Mouse (Mus musculus): ENCODE measurements around the gene Hyls1. TPM values are rescaled to one million over a fixed set of nuclear protein-coding genes. Genes with fewer than 3 reads are reported as not detected.

The Hyls1 gene
- polyA plus RNA-seq, 1 experiment from 2014 or later: 18.4 TPM

- WGBS: 84% methylated on average over 9 of the region's 9 CpGs
- no peak overlapping the region for H3K4me3 ChIP-seq (ENCODE audit: low read depth, low read length)
- H3K4me2 ChIP-seq (ENCODE audit: low read depth, low read length): no peak overlapping the region
- H3K27me3 ChIP-seq (replicated peaks; ENCODE audit: control insufficient read depth, insufficient read depth, low read length): no peaks in the 10 kb centered on the region
- no peaks in the 10 kb centered on the region for H3K9me3 ChIP-seq (ENCODE audit: control insufficient read depth, low read length)
- no peak overlapping the region for H3K27ac ChIP-seq (replicated peaks; ENCODE audit: low read depth, low read length)
- H3K9ac ChIP-seq (ENCODE audit: low read depth, low read length): no peak overlapping the region
- DNase-seq (ENCODE audit: low spot score) (no peak), ATAC-seq (ENCODE audit: low read depth) (no peak)
- H3K36me3 ChIP-seq (ENCODE audit: control insufficient read depth, insufficient read depth, low read length): no peaks in the 10 kb centered on the region
- H3K4me1 ChIP-seq (ENCODE audit: control insufficient read depth, insufficient read depth, low read length): no peaks in the 10 kb centered on the region
Observed at GRCm38 (mm10) chr9:35548455-35548854, 21.7 kb downstream of the Hyls1 start.

- Histone ChIP-seq H3K4me1 (ENCODE audit: control insufficient read depth, insufficient read depth, low read length) (no peaks in the 10 kb centered on the region), H3K4me3 (ENCODE audit: low read depth, low read length) (no peak overlapping the region), H3K27ac (replicated peaks; ENCODE audit: low read depth, low read length) (no peak overlapping the region), H3K9me3 (ENCODE audit: control insufficient read depth, low read length) (no peaks in the 10 kb centered on the region), H3K4me2 (ENCODE audit: low read depth, low read length) (no peak overlapping the region), H3K36me3 (ENCODE audit: control insufficient read depth, insufficient read depth, low read length) (no peaks in the 10 kb centered on the region), H3K27me3 (replicated peaks; ENCODE audit: control insufficient read depth, insufficient read depth, low read length) (no peaks in the 10 kb centered on the region), H3K9ac (ENCODE audit: low read depth, low read length) (no peak overlapping the region)
- 80% methylated on average over 9 of the region's 9 CpGs for WGBS
- ATAC-seq (ENCODE audit: low read depth) (no peak), DNase-seq (ENCODE audit: low spot score) (no peak)
Observed at GRCm38 (mm10) chr9:35546745-35547144, 23.5 kb downstream of the Hyls1 start.

DNA sequence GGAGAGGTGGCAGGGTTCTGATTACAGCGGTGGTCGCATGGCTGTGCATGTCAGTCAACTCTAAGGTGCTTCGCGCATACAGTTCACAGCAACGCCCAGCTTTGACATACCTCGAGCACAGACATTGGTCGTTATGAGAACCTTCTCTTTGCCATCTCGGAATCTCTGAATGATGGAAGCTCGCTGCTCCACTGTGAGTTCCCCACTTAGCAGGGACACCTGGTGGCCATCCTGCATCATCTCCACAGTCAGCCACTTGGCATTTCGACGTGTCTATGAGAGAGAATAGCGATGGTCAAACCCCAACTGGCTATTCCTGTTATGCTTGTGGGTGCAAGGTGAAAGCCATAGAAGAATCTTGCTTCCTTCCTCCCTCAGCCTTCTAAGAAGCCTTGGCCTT is 24.5 kb downstream of the Hyls1 start:
- Histone ChIP-seq H3K36me3 (ENCODE audit: control insufficient read depth, insufficient read depth, low read length) (no peaks in the 10 kb centered on the region), H3K27me3 (replicated peaks; ENCODE audit: control insufficient read depth, insufficient read depth, low read length) (no peaks in the 10 kb centered on the region), H3K4me2 (ENCODE audit: low read depth, low read length) (no peak overlapping the region), H3K9me3 (ENCODE audit: control insufficient read depth, low read length) (no peaks in the 10 kb centered on the region), H3K4me1 (ENCODE audit: control insufficient read depth, insufficient read depth, low read length) (no peaks in the 10 kb centered on the region), H3K4me3 (ENCODE audit: low read depth, low read length) (no peak overlapping the region), H3K9ac (ENCODE audit: low read depth, low read length) (no peak overlapping the region), H3K27ac (replicated peaks; ENCODE audit: low read depth, low read length) (no peak overlapping the region)
- no peak for DNase-seq (ENCODE audit: low spot score)
- ATAC-seq (ENCODE audit: low read depth): no peak
- WGBS: 72% methylated on average over 12 of the region's 12 CpGs

- Histone ChIP-seq H3K9ac (ENCODE audit: low read depth, low read length) (no peak overlapping the region), H3K4me2 (ENCODE audit: low read depth, low read length) (no peak overlapping the region), H3K4me3 (ENCODE audit: low read depth, low read length) (no peak overlapping the region), H3K9me3 (ENCODE audit: control insufficient read depth, low read length) (no peaks in the 10 kb centered on the region), H3K4me1 (ENCODE audit: control insufficient read depth, insufficient read depth, low read length) (no peaks in the 10 kb centered on the region), H3K36me3 (ENCODE audit: control insufficient read depth, insufficient read depth, low read length) (no peaks in the 10 kb centered on the region), H3K27me3 (replicated peaks; ENCODE audit: control insufficient read depth, insufficient read depth, low read length) (no peaks in the 10 kb centered on the region), H3K27ac (replicated peaks; ENCODE audit: low read depth, low read length) (no peak overlapping the region)
- DNase-seq (ENCODE audit: low spot score): no peak
- no peak for ATAC-seq (ENCODE audit: low read depth)
- WGBS: 54% methylated on average over 2 of the region's 2 CpGs
Observed at GRCm38 (mm10) chr9:35544666-35545065, 25.5 kb downstream of the Hyls1 start.

DNA sequence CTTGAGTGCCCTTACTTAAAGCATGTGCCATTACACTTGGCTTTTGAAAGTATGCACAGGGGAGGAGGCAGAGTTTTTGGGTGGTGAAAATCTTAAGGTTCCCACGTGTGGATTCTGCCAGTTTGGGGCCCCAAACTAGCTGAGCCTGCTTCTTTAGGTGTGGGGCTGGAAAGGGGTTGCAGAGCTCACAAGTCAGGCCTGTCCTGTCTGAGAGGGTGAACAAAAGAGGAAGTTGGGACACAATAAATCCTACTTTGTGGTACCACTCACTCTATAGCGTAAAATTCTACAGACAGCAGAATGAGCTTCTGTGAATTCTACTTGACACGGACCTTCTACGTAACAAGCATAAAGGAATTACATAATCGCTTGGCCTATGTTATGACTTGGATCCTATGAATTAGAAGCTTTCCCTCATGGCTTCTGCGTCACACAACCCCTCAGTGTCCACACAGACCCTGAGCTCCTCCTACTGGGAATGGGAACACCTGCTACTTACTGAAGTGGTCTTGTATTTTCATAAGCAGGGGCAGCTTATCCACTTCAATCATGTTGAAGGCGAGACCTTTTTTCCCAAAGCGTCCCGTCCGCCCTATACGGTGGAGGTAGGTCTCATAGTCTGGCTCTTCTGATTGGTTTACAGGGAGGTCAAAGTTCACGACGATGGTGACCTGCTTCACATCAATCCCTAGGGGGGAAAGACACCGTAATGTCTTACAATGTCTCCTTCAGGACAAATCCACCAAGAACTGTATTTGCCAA is 26.9 kb downstream of the Hyls1 start:
- H3K4me1 ChIP-seq (ENCODE audit: control insufficient read depth, insufficient read depth, low read length): no peaks in the 10 kb centered on the region
- DNase-seq (ENCODE audit: low spot score): no peak
- H3K36me3 ChIP-seq (ENCODE audit: control insufficient read depth, insufficient read depth, low read length): no peaks in the 10 kb centered on the region
- H3K27ac ChIP-seq (replicated peaks; ENCODE audit: low read depth, low read length): no peak overlapping the region
- no peaks in the 10 kb centered on the region for H3K27me3 ChIP-seq (replicated peaks; ENCODE audit: control insufficient read depth, insufficient read depth, low read length)
- no peak overlapping the region for H3K9ac ChIP-seq (ENCODE audit: low read depth, low read length)
- no peaks in the 10 kb centered on the region for H3K9me3 ChIP-seq (ENCODE audit: control insufficient read depth, low read length)
- no peak overlapping the region for H3K4me3 ChIP-seq (ENCODE audit: low read depth, low read length)
- H3K4me2 ChIP-seq (ENCODE audit: low read depth, low read length): no peak overlapping the region
- WGBS: 79% methylated on average over 14 of the region's 14 CpGs
- ATAC-seq (ENCODE audit: low read depth): no peak

DNA sequence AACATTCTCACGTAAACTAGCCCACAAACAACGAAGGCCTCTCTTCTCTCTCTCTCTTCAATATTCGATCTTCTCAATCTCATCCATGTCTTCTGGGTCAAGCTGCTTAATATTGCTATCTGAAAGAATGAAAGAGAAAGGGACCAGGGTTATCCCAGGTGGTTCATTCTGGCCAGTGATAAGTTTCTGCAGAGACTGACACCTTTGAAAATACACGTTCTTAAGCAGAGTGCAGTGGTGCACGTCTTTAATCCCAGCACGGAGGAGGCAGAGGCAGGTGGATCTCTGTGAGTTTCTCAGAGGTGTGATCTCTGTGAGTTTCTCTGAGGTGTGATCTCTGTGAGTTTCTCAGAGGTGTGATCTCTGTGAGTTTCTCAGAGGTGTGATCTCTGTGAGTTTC is 28.3 kb downstream of the Hyls1 start:
- no peaks in the 10 kb centered on the region for H3K36me3 ChIP-seq (ENCODE audit: control insufficient read depth, insufficient read depth, low read length)

GRCm38 (mm10) chr9:35541488-35541887 is 28.7 kb downstream of the Hyls1 start:
- Histone ChIP-seq H3K4me3 (ENCODE audit: low read depth, low read length) (no peak overlapping the region), H3K4me2 (ENCODE audit: low read depth, low read length) (no peak overlapping the region), H3K36me3 (ENCODE audit: control insufficient read depth, insufficient read depth, low read length) (no peaks in the 10 kb centered on the region), H3K4me1 (ENCODE audit: control insufficient read depth, insufficient read depth, low read length) (no peaks in the 10 kb centered on the region), H3K9ac (ENCODE audit: low read depth, low read length) (no peak overlapping the region), H3K27me3 (replicated peaks; ENCODE audit: control insufficient read depth, insufficient read depth, low read length) (no peaks in the 10 kb centered on the region), H3K9me3 (ENCODE audit: control insufficient read depth, low read length) (no peaks in the 10 kb centered on the region), H3K27ac (replicated peaks; ENCODE audit: low read depth, low read length) (no peak overlapping the region)
- DNase-seq (ENCODE audit: low spot score): peak; percentile 91
- WGBS: 5% methylated on average over 6 of the region's 6 CpGs
- ATAC-seq (ENCODE audit: low read depth): peak; percentile 84

More for the DNA sequence above, 28.3 kb downstream of the Hyls1 start:
- Histone ChIP-seq H3K9ac (ENCODE audit: low read depth, low read length) (no peak overlapping the region), H3K9me3 (ENCODE audit: control insufficient read depth, low read length) (no peaks in the 10 kb centered on the region), H3K27me3 (replicated peaks; ENCODE audit: control insufficient read depth, insufficient read depth, low read length) (no peaks in the 10 kb centered on the region), H3K4me3 (ENCODE audit: low read depth, low read length) (no peak overlapping the region), H3K4me2 (ENCODE audit: low read depth, low read length) (no peak overlapping the region), H3K27ac (replicated peaks; ENCODE audit: low read depth, low read length) (no peak overlapping the region), H3K4me1 (ENCODE audit: control insufficient read depth, insufficient read depth, low read length) (no peaks in the 10 kb centered on the region)
- ATAC-seq (ENCODE audit: low read depth) (no peak), DNase-seq (ENCODE audit: low spot score) (no peak)
- WGBS: 66% methylated on average over 6 of the region's 6 CpGs

GRCm38 (mm10) chr9:35541024-35541423 is 29.2 kb downstream of the Hyls1 start:
- ATAC-seq (ENCODE audit: low read depth) (no peak), DNase-seq (ENCODE audit: low spot score) (no peak)
- no peak overlapping the region for H3K4me2 ChIP-seq (ENCODE audit: low read depth, low read length)
- H3K4me3 ChIP-seq (ENCODE audit: low read depth, low read length): no peak overlapping the region
- 78% methylated on average over 5 of the region's 5 CpGs for WGBS
- H3K9ac ChIP-seq (ENCODE audit: low read depth, low read length): no peak overlapping the region
- H3K36me3 ChIP-seq (ENCODE audit: control insufficient read depth, insufficient read depth, low read length): no peaks in the 10 kb centered on the region
- no peaks in the 10 kb centered on the region for H3K4me1 ChIP-seq (ENCODE audit: control insufficient read depth, insufficient read depth, low read length)
- H3K27ac ChIP-seq (replicated peaks; ENCODE audit: low read depth, low read length): no peak overlapping the region
- no peaks in the 10 kb centered on the region for H3K27me3 ChIP-seq (replicated peaks; ENCODE audit: control insufficient read depth, insufficient read depth, low read length)
- no peaks in the 10 kb centered on the region for H3K9me3 ChIP-seq (ENCODE audit: control insufficient read depth, low read length)
